Mouse (Mus musculus) embryonic facial prominence, embryonic 12.5 days (tissue): Measurements from ENCODE around the gene Dop1b. TPM values are rescaled to one million over a fixed set of nuclear protein-coding genes. Genes with fewer than 3 reads are reported as not detected.
"Not testable (repeated sequence)": the region's sequence is repeated elsewhere in the genome, so short reads cannot be mapped to it uniquely, and the experiment has no call there.

Experiments used
- ATAC-seq: fragments of 200-750 bp; cut with Nextera tagmentation; 2 replicates; pipeline ENCODE4 v1.8.0; 2017; ENCODE audit not compliant: insufficient number of reproducible peaks, insufficient read depth, low FRiP score, low TSS enrichment
- H3K27ac ChIP-seq: fragments of 300-500 bp; sonication (generic); 2 replicates; pipeline ENCODE4 v1.5.1; 2016; ENCODE audit warnings: mild to moderate bottlenecking
- H3K27me3 ChIP-seq: fragments of 300-500 bp; sonication (generic); 2 replicates; pipeline ENCODE4 v1.6.1; 2016; ENCODE audit warnings: mild to moderate bottlenecking, moderate library complexity
- H3K36me3 ChIP-seq: fragments of 300-500 bp; sonication (generic); 2 replicates; pipeline ENCODE4 v1.6.1; 2016; ENCODE audit warnings: mild to moderate bottlenecking
- H3K4me1 ChIP-seq: fragments of 300-500 bp; sonication (generic); 2 replicates; pipeline ENCODE4 v1.6.1; 2016
- H3K4me2 ChIP-seq: fragments of 300-500 bp; sonication (generic); replicated peaks from 2 replicates; pipeline ENCODE4 v1.6.1; 2016; ENCODE audit warnings: mild to moderate bottlenecking, moderate library complexity
- H3K4me3 ChIP-seq: fragments of 300-500 bp; sonication (generic); 2 replicates; pipeline ENCODE4 v1.5.1; 2016; ENCODE audit warnings: mild to moderate bottlenecking
- H3K9ac ChIP-seq: fragments of 300-500 bp; sonication (generic); 2 replicates; pipeline ENCODE4 v1.6.1; 2016; ENCODE audit warnings: mild to moderate bottlenecking, moderate library complexity
- H3K9me3 ChIP-seq: fragments of 300-500 bp; sonication (generic); 2 replicates; pipeline ENCODE4 v1.6.1; 2016; ENCODE audit warnings: mild to moderate bottlenecking, moderate library complexity
- WGBS: fragments of 180-500 bp; shearing (Covaris S2); methylation state at CpG from one replicate; pipeline ENCODE4 v1.1.7; 2016; 5-methylcytosine and 5-hydroxymethylcytosine counted together
- polyA plus RNA-seq: library from polyadenylated mRNA; unstranded; fragments of >200 nt; fragmentation: Nextera tagmentation; extraction: Ambion mirVana; gene quantifications from 2 replicates; pipeline ENCODE4 v1.2.1, GENCODE M21; 2016

The Dop1b gene
- polyA plus RNA-seq, 1 experiment from 2014 or later: 11.9 TPM

DNA sequence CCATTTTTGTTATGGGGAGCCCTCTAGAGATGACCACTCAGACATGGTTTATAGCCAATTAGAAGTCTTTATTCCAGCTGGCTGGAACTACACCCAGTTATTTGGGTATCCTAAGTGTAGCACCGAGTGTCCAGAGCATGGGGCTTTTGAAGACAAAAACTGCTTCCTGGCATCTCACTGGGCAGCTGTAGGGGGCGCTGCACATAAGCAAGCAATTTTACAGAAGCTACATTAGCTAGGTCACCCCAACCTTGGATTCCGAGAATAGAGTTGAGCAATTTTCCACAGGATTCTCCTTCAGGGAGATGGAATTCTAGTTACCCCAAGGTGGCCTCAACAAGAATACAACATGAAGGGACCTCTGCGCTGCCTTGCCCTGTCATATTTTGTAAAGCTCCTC is 113.1 kb downstream of the Dop1b start:
- no peaks in the 10 kb centered on the region for H3K27me3 ChIP-seq
- WGBS: 86% methylated on average over 4 of the region's 4 CpGs
- no peaks in the 10 kb centered on the region for H3K4me1 ChIP-seq
- H3K4me3 ChIP-seq: no peak overlapping the region
- H3K36me3 ChIP-seq: no peaks in the 10 kb centered on the region
- H3K9ac ChIP-seq: no peak overlapping the region
- H3K27ac ChIP-seq: no peak overlapping the region
- no peak for ATAC-seq
- H3K9me3 ChIP-seq: peaks cover 4% of the 10 kb centered on the region; the same call in 1 of the 2 replicates
- H3K4me2 ChIP-seq: no peak overlapping the region

DNA sequence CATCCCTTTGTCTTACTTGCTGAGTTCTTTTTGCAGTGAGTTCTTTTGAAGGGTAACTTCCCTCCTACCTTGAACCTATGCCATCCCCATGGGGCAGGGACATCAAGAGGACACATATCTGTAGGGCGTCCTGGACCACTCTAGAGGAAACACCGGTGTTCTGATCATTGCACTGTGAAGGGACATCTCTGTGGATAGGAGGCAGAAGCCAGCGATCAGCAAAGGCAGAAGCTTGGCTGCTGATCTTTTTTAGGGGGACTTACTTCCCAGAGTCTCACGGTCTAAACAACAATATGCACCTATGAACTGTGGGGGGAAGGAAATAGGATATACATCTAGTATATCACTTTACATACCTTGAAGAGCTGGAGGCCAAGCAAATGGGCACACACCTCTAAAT is 113.8 kb downstream of the Dop1b start:
- 86% methylated on average over 4 of the region's 4 CpGs for WGBS
- no peak overlapping the region for H3K9ac ChIP-seq
- H3K27ac ChIP-seq: no peak overlapping the region
- H3K27me3 ChIP-seq: no peaks in the 10 kb centered on the region
- no peak overlapping the region for H3K4me2 ChIP-seq
- H3K4me3 ChIP-seq: no peak overlapping the region
- no peaks in the 10 kb centered on the region for H3K4me1 ChIP-seq
- no peak for ATAC-seq
- no peaks in the 10 kb centered on the region for H3K36me3 ChIP-seq
- H3K9me3 ChIP-seq: peaks cover 4% of the 10 kb centered on the region; the same call in 1 of the 2 replicates

DNA sequence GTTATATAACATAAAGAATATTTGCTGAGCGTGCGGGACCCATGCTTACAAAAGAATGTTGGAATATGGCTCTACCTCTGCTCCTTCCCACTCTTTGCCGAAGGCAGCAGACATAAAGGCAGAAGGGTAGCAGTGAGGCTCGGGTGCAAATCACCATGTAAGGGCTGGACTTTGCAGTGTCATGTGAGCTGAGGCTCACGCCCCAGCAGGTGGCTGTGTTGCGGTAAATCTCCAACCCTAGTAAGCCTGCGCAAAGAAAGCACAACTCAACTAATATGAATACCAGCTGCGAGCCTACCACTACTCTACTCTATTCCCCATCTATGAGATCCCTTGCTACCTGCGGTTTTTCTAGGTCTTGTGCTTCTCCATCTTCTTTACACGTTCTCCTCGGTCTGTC is 114.3 kb downstream of the Dop1b start:
- Histone ChIP-seq H3K4me1 (no peaks in the 10 kb centered on the region), H3K4me3 (no peak overlapping the region), H3K27ac (no peak overlapping the region), H3K36me3 (no peaks in the 10 kb centered on the region), H3K9me3 (peaks cover 4% of the 10 kb centered on the region; the same call in 1 of the 2 replicates), H3K9ac (no peak overlapping the region), H3K4me2 (no peak overlapping the region), H3K27me3 (no peaks in the 10 kb centered on the region)
- no peak for ATAC-seq
- WGBS: 67% methylated on average over 11 of the region's 11 CpGs

DNA sequence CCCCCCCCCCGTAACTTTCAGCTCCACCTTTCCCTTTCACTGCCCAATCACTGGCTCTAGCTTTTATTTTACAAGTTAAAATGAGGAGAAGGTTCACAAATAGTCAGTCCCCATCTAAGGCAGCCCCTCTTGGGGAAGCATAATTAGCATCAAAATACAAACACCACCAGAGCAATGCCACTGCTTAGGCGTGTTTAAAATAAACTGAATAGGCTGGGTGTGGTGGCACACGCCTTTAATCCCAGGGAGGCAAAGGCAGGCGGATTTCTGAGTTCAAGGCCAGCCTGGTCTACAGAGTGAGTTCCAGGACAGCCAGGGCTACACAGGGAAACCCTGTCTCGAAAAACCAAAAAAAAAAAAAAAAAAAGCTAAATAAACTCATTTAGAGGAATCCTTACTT is 114.8 kb downstream of the Dop1b start:
- H3K9me3 ChIP-seq, H3K4me3 ChIP-seq, H3K9ac ChIP-seq, H3K4me2 ChIP-seq, H3K4me1 ChIP-seq, H3K27me3 ChIP-seq, ATAC-seq, H3K36me3 ChIP-seq, H3K27ac ChIP-seq: not testable (repeated sequence)
- 43% methylated on average over 5 of the region's 5 CpGs for WGBS

DNA sequence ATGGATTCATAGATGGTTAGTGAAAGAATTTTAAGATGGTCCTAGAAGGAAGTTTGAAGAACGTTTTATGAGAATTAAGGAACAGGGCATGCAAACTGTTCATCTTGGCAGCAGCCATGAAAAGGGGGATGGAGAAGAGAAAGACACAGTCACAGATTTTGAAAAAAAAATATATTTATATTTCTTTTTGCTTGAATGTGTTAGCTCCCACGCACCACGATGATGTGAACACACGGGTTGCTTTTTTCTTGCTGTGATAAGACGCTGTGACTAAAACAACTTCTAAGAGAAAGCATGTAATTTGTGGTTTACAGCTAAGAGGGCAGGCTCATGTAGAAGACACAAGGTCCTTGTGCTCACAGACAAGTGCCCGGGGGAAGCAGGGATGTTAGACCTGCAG is 115.2 kb downstream of the Dop1b start:
- no peak overlapping the region for H3K27ac ChIP-seq
- H3K4me3 ChIP-seq: no peak overlapping the region
- no peaks in the 10 kb centered on the region for H3K36me3 ChIP-seq
- H3K9ac ChIP-seq: no peak overlapping the region
- H3K4me1 ChIP-seq: no peaks in the 10 kb centered on the region
- no peak overlapping the region for H3K4me2 ChIP-seq
- H3K9me3 ChIP-seq: peaks cover 4% of the 10 kb centered on the region; the same call in 1 of the 2 replicates
- no peaks in the 10 kb centered on the region for H3K27me3 ChIP-seq
- no peak for ATAC-seq
- WGBS: 81% methylated on average over 6 of the region's 6 CpGs

DNA sequence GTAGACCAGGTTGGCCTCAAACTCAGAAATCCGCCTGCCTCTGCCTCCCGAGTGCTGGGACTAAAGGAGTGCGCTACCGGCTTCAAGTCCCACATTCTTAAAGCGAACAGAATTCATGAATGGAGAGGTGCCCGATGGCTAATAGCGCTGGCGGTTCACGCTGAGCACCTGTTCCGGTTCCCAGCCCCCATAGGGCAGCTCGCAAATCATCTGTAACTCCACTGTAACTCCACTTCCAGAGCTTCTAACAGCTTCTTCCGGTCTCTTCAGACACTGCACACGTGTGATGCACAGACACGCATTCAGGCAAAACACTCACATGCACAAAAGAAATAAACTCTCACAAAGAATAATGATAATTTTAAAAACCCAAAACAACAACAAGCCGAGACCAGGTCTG is 117.8 kb downstream of the Dop1b start:
- no peak for ATAC-seq
- peaks cover 5% of the 10 kb centered on the region for H3K4me1 ChIP-seq
- WGBS: 94% methylated on average over 15 of the region's 15 CpGs
- no peaks in the 10 kb centered on the region for H3K36me3 ChIP-seq
- no peak overlapping the region for H3K9ac ChIP-seq
- no peaks in the 10 kb centered on the region for H3K27me3 ChIP-seq
- no peak overlapping the region for H3K4me3 ChIP-seq
- 0 out of 2 replicates have a peak, but pooled peaks cover 4% of the 10 kb centered on the region for H3K9me3 ChIP-seq
- H3K27ac ChIP-seq: no peak overlapping the region
- H3K4me2 ChIP-seq: no peak overlapping the region

DNA sequence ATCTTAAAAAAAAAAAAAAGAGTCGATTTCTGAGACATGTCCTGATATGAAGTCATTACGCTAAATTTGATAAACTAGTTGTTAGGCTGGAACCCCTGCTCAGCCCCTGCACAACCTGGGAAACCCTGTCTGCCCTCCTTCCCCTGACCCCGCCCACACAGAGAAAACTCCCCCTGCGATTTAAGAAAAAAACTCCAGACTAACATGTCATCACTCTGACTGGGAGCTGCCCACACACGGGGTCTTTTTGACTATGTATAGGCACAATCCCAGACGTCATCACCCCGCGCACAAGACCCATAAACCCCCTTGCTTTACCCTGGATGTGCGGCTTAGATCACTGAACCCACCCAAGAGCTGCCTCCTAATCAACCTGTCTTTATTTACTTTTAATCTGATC is 118.4 kb downstream of the Dop1b start:
- Histone ChIP-seq H3K9ac (no peak overlapping the region), H3K27me3 (no peaks in the 10 kb centered on the region), H3K4me1 (peaks cover 5% of the 10 kb centered on the region), H3K27ac (no peak overlapping the region), H3K4me2 (no peak overlapping the region), H3K9me3 (0 out of 2 replicates have a peak, but pooled peaks cover 4% of the 10 kb centered on the region), H3K4me3 (no peak overlapping the region), H3K36me3 (no peaks in the 10 kb centered on the region)
- 86% methylated on average over 9 of the region's 9 CpGs for WGBS
- no peak for ATAC-seq

DNA sequence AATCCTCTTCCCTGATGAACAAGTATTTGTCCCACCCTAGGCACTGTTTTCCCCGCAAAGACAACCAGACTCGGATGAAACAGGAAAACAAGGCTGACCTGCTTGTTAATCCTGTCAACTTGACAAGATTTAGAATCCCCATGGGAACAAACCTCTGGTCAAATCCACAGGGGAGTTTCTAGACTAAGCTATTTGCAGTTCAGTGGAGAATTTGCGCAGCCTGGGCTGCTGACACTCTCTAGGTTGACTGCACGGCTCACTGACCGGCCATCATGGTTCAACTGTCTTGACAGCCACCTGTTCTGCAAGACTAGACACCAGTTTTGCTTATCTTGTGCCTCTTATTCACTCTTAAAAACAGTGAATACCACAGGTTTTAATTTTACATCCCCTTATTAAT is 119.2 kb downstream of the Dop1b start:
- no peaks in the 10 kb centered on the region for H3K27me3 ChIP-seq
- ATAC-seq: no peak
- H3K4me2 ChIP-seq: no peak overlapping the region
- no peak overlapping the region for H3K9ac ChIP-seq
- H3K4me1 ChIP-seq: peaks cover 5% of the 10 kb centered on the region
- WGBS: 73% methylated on average over 5 of the region's 5 CpGs
- H3K9me3 ChIP-seq: 0 out of 2 replicates have a peak, but pooled peaks cover 4% of the 10 kb centered on the region
- no peak overlapping the region for H3K27ac ChIP-seq
- no peak overlapping the region for H3K4me3 ChIP-seq
- no peaks in the 10 kb centered on the region for H3K36me3 ChIP-seq

DNA sequence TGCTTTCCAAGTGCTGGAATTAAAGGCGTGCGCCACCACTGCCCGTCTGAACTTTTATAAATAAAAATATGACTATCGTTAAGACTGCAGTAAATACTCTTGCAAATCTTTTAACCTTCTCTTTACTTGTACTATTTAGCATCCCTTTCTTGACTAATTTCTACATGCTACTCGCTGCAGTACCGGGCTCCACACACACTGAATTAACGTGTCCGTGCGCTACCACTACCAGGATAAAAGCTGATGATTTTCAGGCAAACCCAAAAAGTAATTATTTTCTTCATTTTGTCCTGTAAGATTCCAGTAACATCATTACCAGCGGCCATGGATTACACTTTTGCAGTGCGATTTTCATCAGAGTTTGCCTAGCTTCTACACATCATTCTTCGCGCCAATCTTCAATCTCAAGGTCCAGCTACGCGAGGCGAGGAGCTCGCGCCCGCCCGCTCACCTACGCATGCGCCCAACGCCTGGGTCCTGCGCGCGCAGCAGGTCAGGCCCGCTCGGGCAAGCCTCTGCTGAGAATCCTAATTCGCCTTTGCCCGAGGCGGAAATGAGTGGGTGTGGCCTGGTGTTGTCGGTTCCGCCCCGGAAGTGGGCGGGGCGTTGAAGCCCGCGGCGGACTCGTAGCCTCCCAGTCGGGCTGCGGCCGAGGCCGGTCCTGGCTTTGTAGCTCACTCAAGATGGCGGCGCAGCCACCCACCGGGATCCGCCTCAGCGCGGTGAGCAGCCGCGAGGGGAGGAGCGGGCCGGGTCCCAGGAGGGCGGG is 120.1 kb downstream of the Dop1b start, which contains the start of gene Morc3:
Morc3 (plus strand) TSS at position 495 of the 769 bp plus-strand sequence.
- 0 out of 2 replicates have a peak, but pooled peaks cover 2% of the 10 kb centered on the region for H3K36me3 ChIP-seq
- H3K27me3 ChIP-seq: no peaks in the 10 kb centered on the region
- 0 out of 2 replicates have a peak, but pooled peaks cover 4% of the 10 kb centered on the region for H3K9me3 ChIP-seq
- H3K4me1 ChIP-seq: peaks cover 5% of the 10 kb centered on the region
- peak; percentile 93 for ATAC-seq
- peak within 1 kb of the TSS; percentile 94 for H3K4me3 ChIP-seq
- peak within 1 kb of the TSS; percentile 94 for H3K27ac ChIP-seq
- H3K9ac ChIP-seq: peak within 1 kb of the TSS; percentile 88
- WGBS: 11% methylated on average over 55 of the region's 55 CpGs
- H3K4me2 ChIP-seq: peak within 1 kb of the TSS; percentile 70

DNA sequence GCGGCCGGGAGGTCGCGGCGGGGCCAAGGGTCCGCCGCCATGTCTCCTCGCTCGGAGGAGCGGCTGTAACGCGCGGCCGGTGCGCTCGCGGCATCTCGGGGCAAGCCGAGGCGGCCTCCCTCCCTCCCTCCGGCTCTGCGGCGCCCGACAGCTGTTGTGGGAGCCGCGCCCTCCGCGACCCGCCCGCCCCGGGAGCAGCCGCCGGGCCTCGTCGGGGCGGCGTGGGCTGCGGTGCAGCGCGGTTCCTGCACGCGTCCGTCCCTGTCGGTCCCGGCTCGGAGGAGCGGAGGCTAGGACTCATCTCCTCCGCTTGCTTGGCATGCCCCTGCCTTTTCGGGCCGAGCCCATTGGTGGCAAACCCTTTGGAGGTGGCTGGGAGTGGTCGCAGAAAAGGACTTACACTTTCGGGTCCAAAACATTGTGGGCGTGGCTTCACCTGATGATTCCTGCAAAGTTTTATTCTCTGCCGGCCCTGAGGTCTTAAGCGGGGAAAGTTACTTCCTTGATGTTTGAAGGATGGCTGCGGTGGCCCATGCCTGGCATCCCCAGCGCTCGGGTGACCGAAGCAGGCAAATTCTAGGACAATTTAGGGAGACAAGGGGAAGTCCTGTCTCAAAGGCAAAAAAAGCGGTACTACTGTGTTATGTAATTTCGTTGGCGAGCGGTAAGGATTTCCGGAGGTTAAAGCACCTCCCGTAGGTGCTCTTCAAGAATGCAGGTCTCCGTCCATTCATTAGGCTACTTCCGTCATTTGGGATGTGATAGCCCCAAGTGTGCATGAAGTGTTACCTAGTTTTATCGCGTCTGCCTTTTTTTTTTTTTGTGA is 121.0 kb downstream of the Dop1b start:
- WGBS: under 1% methylated on average over 58 of the region's 69 CpGs
- no peaks in the 10 kb centered on the region for H3K27me3 ChIP-seq
- H3K4me1 ChIP-seq: peaks cover 5% of the 10 kb centered on the region
- ATAC-seq: peak; percentile 74
- peak overlapping the region; percentile 88 for H3K9ac ChIP-seq
- H3K4me2 ChIP-seq: peak overlapping the region; percentile 70
- peak overlapping the region; percentile 94 for H3K4me3 ChIP-seq
- 0 out of 2 replicates have a peak, but pooled peaks cover 2% of the 10 kb centered on the region for H3K36me3 ChIP-seq
- H3K27ac ChIP-seq: peak overlapping the region; percentile 94
- H3K9me3 ChIP-seq: 0 out of 2 replicates have a peak, but pooled peaks cover 4% of the 10 kb centered on the region

DNA sequence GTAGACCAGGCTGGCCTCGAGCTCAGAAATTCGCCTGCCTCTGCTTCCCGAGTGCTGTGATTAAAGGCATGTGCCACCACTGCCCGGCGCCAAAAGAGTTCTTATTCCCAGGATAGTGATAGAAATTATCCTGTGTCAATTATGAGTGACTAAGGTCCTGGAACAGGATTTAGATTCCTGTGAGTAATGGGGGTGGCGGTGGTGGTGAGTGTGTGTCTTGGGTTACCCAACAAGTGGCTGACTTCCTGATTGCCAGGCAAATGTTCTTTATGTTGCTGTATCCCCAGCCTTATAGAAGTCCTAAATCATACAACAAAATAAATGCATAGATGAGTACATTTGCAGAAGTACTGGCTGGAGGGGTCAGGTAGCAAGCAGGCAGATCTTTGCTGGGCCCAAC is 121.8 kb downstream of the Dop1b start:
- Histone ChIP-seq H3K27me3 (no peaks in the 10 kb centered on the region), H3K9ac (no peak overlapping the region), H3K4me2 (peak overlapping the region; percentile 70), H3K9me3 (no peaks in the 10 kb centered on the region), H3K4me3 (peak overlapping the region; percentile 94), H3K27ac (no peak overlapping the region), H3K4me1 (peaks cover 5% of the 10 kb centered on the region), H3K36me3 (0 out of 2 replicates have a peak, but pooled peaks cover 2% of the 10 kb centered on the region)
- WGBS: 89% methylated on average over 6 of the region's 6 CpGs
- ATAC-seq: no peak
